Mouse (Mus musculus) lung, adult 2 months (tissue): Measurements from ENCODE around the gene Itga1. TPM values are rescaled to one million over a fixed set of nuclear protein-coding genes. Genes with fewer than 3 reads are reported as not detected.
A peak's percentile ranks its signal among the peaks of the same experiment; 100 is the strongest.

Experiments used
- DNase-seq: peaks from one replicate; pipeline ENCODE4 v3.0.0; 2022
- H3K4me1 ChIP-seq: fragments of 200-500 bp; 2 replicates; pipeline ENCODE4 v1.6.1; 2011; ENCODE audit warnings: low read length; ENCODE audit not compliant: control insufficient read depth, insufficient read depth
- H3K4me3 ChIP-seq: fragments of 200-500 bp; replicated peaks from 2 replicates; pipeline ENCODE3; 2011; ENCODE audit warnings: low read depth, mild to moderate bottlenecking, control low read depth, low read length; ENCODE audit errors: extremely low read depth
- CTCF ChIP-seq: fragments of 200-500 bp; IDR thresholded peaks from 2 replicates; pipeline ENCODE4 v1.5.1; 2011; ENCODE audit warnings: mild to moderate bottlenecking, low read length, control low read depth; ENCODE audit not compliant: insufficient read depth
- POLR2A ChIP-seq: fragments of 200-500 bp; IDR thresholded peaks from 2 replicates; pipeline ENCODE4 v1.6.1; 2011; ENCODE audit warnings: low read depth, mild to moderate bottlenecking, control low read depth, low read length, borderline replicate concordance; ENCODE audit errors: extremely low read depth
- WGBS: fragments of 180-500 bp; shearing (Covaris S2); methylation state at CpG from one replicate; pipeline ENCODE4 v1.1.7; 2018; 5-methylcytosine and 5-hydroxymethylcytosine counted together
- polyA plus RNA-seq: library from polyadenylated mRNA; depleted of rRNA; stranded (reverse); fragments of >200 nt; gene quantifications from 2 replicates; pipeline ENCODE4 v1.2.3, GENCODE M21; 2012; rRNA removed

Itga1 gene
- polyA plus RNA-seq, result 24.0 and 36.1 TPM in 2 replicates

- TF ChIP-seq POLR2A (peak; percentile 70), CTCF (no peak)
- WGBS, result under 1% methylated on average over 39 of the region's 39 CpGs
Observed at GRCm38 (mm10) chr13:115101355-115102191, at the start of gene Itga1, which contains the start of gene Gm49395. Gene Itga1 (minus strand): TSS chr13:115101964. Gene Gm49395 (minus strand): TSS chr13:115101921.

GRCm38 (mm10) chr13:115150602-115151001 is 48.8 kb upstream of the Itga1 start:
- peaks cover 2% of the 10 kb centered on the region for H3K4me1 ChIP-seq
- 28% methylated on average over 1 of the region's 1 CpGs for WGBS
- TF ChIP-seq POLR2A (no peak), CTCF (no peak)
- no peak overlapping the region for H3K4me3 ChIP-seq
- DNase-seq, result no peak

More at GRCm38 (mm10) chr13:115101355-115102191, at the start of gene Itga1, which contains the start of gene Gm49395:
- peaks cover 14% of the 10 kb centered on the region for H3K4me1 ChIP-seq
- peak within 1 kb of the TSS; percentile 95 for H3K4me3 ChIP-seq
- peak; percentile 78 for DNase-seq

- Histone ChIP-seq H3K4me3 (no peak overlapping the region), H3K4me1 (peaks cover 2% of the 10 kb centered on the region)
- DNase-seq, result no peak
- TF ChIP-seq POLR2A, result no peak
- TF ChIP-seq CTCF, result no peak
- WGBS, result 88% methylated on average over 6 of the region's 6 CpGs
Observed at GRCm38 (mm10) chr13:115149849-115150248, 48.1 kb upstream of the Itga1 start.

GRCm38 (mm10) chr13:115143575-115143974 is 41.8 kb upstream of the Itga1 start:
- no peak for TF ChIP-seq POLR2A
- no peak for TF ChIP-seq CTCF
- Histone ChIP-seq H3K4me1 (no peaks in the 10 kb centered on the region; the same call in 1 of the 2 replicates), H3K4me3 (no peak overlapping the region)
- no peak for DNase-seq
- 91% methylated on average over 2 of the region's 2 CpGs for WGBS

GRCm38 (mm10) chr13:115142066-115142465 is 40.3 kb upstream of the Itga1 start:
- WGBS, result 75% methylated on average over 3 of the region's 3 CpGs
- TF ChIP-seq CTCF (no peak), POLR2A (no peak)
- DNase-seq, result no peak

GRCm38 (mm10) chr13:115138513-115138912 is 36.7 kb upstream of the Itga1 start:
- Histone ChIP-seq H3K4me3 (no peak overlapping the region), H3K4me1 (peaks cover 3% of the 10 kb centered on the region)
- TF ChIP-seq POLR2A (no peak), CTCF (no peak)
- no peak for DNase-seq
- 84% methylated on average over 7 of the region's 7 CpGs for WGBS

More at GRCm38 (mm10) chr13:115142066-115142465, 40.3 kb upstream of the Itga1 start:
- Histone ChIP-seq H3K4me1 (no peaks in the 10 kb centered on the region), H3K4me3 (no peak overlapping the region)

GRCm38 (mm10) chr13:115136761-115137160 is 35.0 kb upstream of the Itga1 start:
- H3K4me3 ChIP-seq, result peak overlapping the region; percentile 5
- peaks cover 6% of the 10 kb centered on the region for H3K4me1 ChIP-seq
- TF ChIP-seq POLR2A (no peak), CTCF (no peak)
- no peak for DNase-seq
- WGBS, result 47% methylated on average over 3 of the region's 3 CpGs

GRCm38 (mm10) chr13:115132435-115132834 is 30.7 kb upstream of the Itga1 start:
- Histone ChIP-seq H3K4me1 (peaks cover 9% of the 10 kb centered on the region), H3K4me3 (no peak overlapping the region)
- TF ChIP-seq CTCF (no peak), POLR2A (no peak)
- WGBS, result 13% methylated on average over 5 of the region's 5 CpGs
- no peak for DNase-seq

GRCm38 (mm10) chr13:115131381-115131780 is 29.6 kb upstream of the Itga1 start:
- 61% methylated on average over 3 of the region's 3 CpGs for WGBS
- DNase-seq, result no peak
- no peak for TF ChIP-seq CTCF
- no peak for TF ChIP-seq POLR2A

GRCm38 (mm10) chr13:115130035-115130434 is 28.3 kb upstream of the Itga1 start:
- 53% methylated on average over 2 of the region's 2 CpGs for WGBS
- DNase-seq, result no peak
- H3K4me1 ChIP-seq, result peaks cover 6% of the 10 kb centered on the region; the same call in 1 of the 2 replicates
- no peak overlapping the region for H3K4me3 ChIP-seq
- TF ChIP-seq CTCF (no peak), POLR2A (no peak)

More at GRCm38 (mm10) chr13:115131381-115131780, 29.6 kb upstream of the Itga1 start:
- H3K4me3 ChIP-seq, result no peak overlapping the region
- peaks cover 9% of the 10 kb centered on the region for H3K4me1 ChIP-seq

- DNase-seq, result no peak
Observed at GRCm38 (mm10) chr13:115127826-115128225, 26.1 kb upstream of the Itga1 start.

More at GRCm38 (mm10) chr13:115127826-115128225, 26.1 kb upstream of the Itga1 start:
- TF ChIP-seq CTCF (no peak), POLR2A (no peak)
- Histone ChIP-seq H3K4me1 (peaks cover 6% of the 10 kb centered on the region; the same call in 1 of the 2 replicates), H3K4me3 (no peak overlapping the region)
- WGBS, result 85% methylated on average over 1 of the region's 1 CpGs
